Mouse (Mus musculus) hindbrain, embryonic 11.5 days (tissue): Measurements from ENCODE around the gene Flii. TPM values are rescaled to one million over a fixed set of nuclear protein-coding genes. Genes with fewer than 3 reads are reported as not detected.

ENCODE experiments used
- ATAC-seq: fragments of 200-750 bp; cut with Nextera tagmentation; 2 replicates; pipeline ENCODE4 v1.8.0; 2017; ENCODE audit warnings: mild to moderate bottlenecking, moderate TSS enrichment, moderate library complexity; ENCODE audit not compliant: low FRiP score
- DNase-seq: peaks from one replicate; pipeline ENCODE4 v3.0.0-alpha.2; 2015; ENCODE audit warnings: low spot score
- H3K27ac ChIP-seq: fragments of 300-500 bp; sonication (generic); 2 replicates; pipeline ENCODE4 v1.5.1; 2014; ENCODE audit warnings: mild to moderate bottlenecking, low read depth, low read length
- H3K27me3 ChIP-seq: fragments of 300-500 bp; sonication (generic); 2 replicates; pipeline ENCODE4 v1.6.1; 2014; ENCODE audit warnings: mild to moderate bottlenecking, low read length, moderate library complexity, mixed read lengths; ENCODE audit not compliant: control insufficient read depth, insufficient read depth
- H3K36me3 ChIP-seq: fragments of 300-500 bp; sonication (generic); 2 replicates; pipeline ENCODE4 v1.6.1; 2014; ENCODE audit warnings: mild to moderate bottlenecking, low read length, moderate library complexity, mixed read lengths; ENCODE audit not compliant: control insufficient read depth, insufficient read depth
- H3K4me1 ChIP-seq: fragments of 300-500 bp; sonication (generic); replicated peaks from 2 replicates; pipeline ENCODE4 v1.6.1; 2014; ENCODE audit warnings: low read length, mixed read lengths; ENCODE audit not compliant: control insufficient read depth, insufficient read depth
- H3K4me2 ChIP-seq: fragments of 300-500 bp; sonication (generic); replicated peaks from 2 replicates; pipeline ENCODE4 v1.6.1; 2014; ENCODE audit warnings: mild to moderate bottlenecking, low read depth, low read length
- H3K4me3 ChIP-seq: fragments of 300-500 bp; sonication (generic); 2 replicates; pipeline ENCODE4 v1.5.1; 2014; ENCODE audit warnings: low read depth, low read length
- H3K9ac ChIP-seq: fragments of 300-500 bp; sonication (generic); 2 replicates; pipeline ENCODE4 v1.6.1; 2014; ENCODE audit warnings: low read depth, low read length
- H3K9me3 ChIP-seq: fragments of 300-500 bp; sonication (generic); 2 replicates; pipeline ENCODE4 v1.6.1; 2016; ENCODE audit warnings: low read length; ENCODE audit not compliant: control insufficient read depth
- WGBS: fragments of 180-500 bp; shearing (Covaris S2); extraction: QIAGEN DNeasy Blood & Tissue Kit; methylation state at CpG from one replicate; pipeline ENCODE4 v1.1.7; 2014; 5-methylcytosine and 5-hydroxymethylcytosine counted together
- polyA plus RNA-seq: library from polyadenylated mRNA; unstranded; fragments of >200 nt; fragmentation: Nextera tagmentation; extraction: Ambion mirVana; gene quantifications from 2 replicates; pipeline ENCODE4 v1.2.1, GENCODE M21; 2014

The Flii gene
- polyA plus RNA-seq, 1 experiment from 2014 or later, result 54.5 TPM

DNA sequence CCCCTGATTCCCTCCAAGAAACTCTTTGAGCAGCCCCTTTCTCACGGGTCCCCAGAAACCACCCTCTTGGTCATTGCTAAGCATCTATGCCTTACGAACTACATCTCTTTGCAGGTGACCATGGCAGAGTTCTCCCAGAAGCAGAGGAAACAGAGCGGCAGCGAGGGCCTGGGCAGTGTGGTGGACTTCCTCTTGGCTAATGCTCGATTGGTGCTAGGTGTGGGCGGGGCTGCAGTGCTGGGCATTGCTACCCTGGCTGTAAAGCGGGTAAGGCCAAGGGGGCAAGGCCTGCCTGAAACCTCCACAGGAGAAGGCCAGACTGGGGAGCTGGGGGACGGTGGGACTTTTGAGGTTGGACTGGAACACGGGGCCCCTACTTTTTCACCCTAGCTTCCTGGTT lies 3.1 kb upstream of the Flii start:
- Histone ChIP-seq H3K4me2 (no peak overlapping the region), H3K36me3 (0 out of 2 replicates have a peak, but pooled peaks cover 2% of the 10 kb centered on the region), H3K9me3 (no peaks in the 10 kb centered on the region), H3K9ac (no peak overlapping the region), H3K27ac (no peak overlapping the region), H3K4me3 (no peak overlapping the region), H3K27me3 (no peaks in the 10 kb centered on the region), H3K4me1 (peaks cover 8% of the 10 kb centered on the region; the same call in 1 of the 2 replicates)
- no peak for DNase-seq
- ATAC-seq, result no peak
- WGBS, result 87% methylated on average over 9 of the region's 9 CpGs

DNA sequence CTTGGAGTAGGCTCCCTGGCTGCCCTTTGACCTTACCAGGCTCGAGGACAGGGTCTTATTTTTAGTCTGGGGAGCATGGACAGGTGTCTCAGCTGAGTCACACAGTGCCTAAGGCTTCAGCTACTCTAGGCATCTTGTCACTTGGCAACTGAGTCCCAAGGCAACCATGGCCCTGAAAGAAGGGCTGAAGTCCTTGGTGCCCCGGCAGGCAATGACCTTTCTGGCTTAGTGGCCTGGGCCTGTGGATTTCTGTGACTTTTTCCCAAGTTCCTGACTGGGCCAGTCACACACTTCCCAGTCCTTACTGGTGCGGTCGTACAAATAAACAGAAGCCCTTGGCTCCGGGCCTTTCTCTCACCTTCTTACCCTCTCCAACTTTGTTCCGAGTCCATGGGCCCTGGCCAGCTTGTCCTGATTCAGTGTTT lies 2.2 kb upstream of the Flii start:
- Histone ChIP-seq H3K27ac (no peak overlapping the region), H3K4me1 (peaks cover 8% of the 10 kb centered on the region; the same call in 1 of the 2 replicates), H3K9me3 (no peaks in the 10 kb centered on the region), H3K4me3 (peak overlapping the region; percentile 58; the same call in 1 of the 2 replicates), H3K4me2 (no peak overlapping the region), H3K36me3 (0 out of 2 replicates have a peak, but pooled peaks cover 2% of the 10 kb centered on the region), H3K9ac (no peak overlapping the region), H3K27me3 (no peaks in the 10 kb centered on the region)
- DNase-seq (no peak), ATAC-seq (no peak)
- WGBS, result 78% methylated on average over 6 of the region's 6 CpGs

DNA sequence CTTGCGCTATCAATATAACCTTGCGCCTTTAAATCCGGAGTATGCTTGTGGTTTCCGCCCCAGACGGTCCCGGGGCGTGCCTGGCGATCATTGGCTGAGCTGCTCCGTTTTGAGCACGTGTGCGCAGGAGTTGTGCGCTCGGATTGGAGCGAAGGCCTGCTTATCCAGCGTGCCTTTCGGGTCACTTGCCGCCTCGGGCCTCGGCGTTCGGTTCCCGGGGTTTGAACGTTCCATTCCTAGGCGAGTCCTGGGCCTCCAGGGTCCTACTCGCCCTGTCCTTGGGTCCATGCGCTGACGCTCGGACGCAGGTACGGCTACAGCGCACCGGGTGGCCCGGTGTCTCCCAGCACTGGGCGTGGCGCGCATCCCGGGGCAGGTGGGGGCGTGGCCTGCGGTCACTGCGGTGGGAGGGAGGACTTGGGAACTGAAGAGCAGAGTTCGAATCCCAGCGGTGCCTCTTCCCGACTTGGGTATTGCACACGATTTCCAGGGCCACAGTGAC lies 1.2 kb upstream of the Flii start, which contains the start of gene Mief2:
TSS of gene Mief2 (plus strand) at position 139 of the 502 bp plus-strand sequence.
- Histone ChIP-seq H3K36me3 (peaks cover 6% of the 10 kb centered on the region; the same call in 1 of the 2 replicates), H3K4me3 (peak within 1 kb of the TSS; percentile 89), H3K27ac (peak within 1 kb of the TSS; percentile 74), H3K9me3 (no peaks in the 10 kb centered on the region), H3K27me3 (no peaks in the 10 kb centered on the region), H3K4me2 (peak within 1 kb of the TSS; percentile 63), H3K4me1 (peaks cover 8% of the 10 kb centered on the region; the same call in 1 of the 2 replicates), H3K9ac (peak within 1 kb of the TSS; percentile 91)
- ATAC-seq (peak; percentile 92), DNase-seq (peak; percentile 91)
- WGBS, result under 1% methylated on average over 44 of the region's 44 CpGs

DNA sequence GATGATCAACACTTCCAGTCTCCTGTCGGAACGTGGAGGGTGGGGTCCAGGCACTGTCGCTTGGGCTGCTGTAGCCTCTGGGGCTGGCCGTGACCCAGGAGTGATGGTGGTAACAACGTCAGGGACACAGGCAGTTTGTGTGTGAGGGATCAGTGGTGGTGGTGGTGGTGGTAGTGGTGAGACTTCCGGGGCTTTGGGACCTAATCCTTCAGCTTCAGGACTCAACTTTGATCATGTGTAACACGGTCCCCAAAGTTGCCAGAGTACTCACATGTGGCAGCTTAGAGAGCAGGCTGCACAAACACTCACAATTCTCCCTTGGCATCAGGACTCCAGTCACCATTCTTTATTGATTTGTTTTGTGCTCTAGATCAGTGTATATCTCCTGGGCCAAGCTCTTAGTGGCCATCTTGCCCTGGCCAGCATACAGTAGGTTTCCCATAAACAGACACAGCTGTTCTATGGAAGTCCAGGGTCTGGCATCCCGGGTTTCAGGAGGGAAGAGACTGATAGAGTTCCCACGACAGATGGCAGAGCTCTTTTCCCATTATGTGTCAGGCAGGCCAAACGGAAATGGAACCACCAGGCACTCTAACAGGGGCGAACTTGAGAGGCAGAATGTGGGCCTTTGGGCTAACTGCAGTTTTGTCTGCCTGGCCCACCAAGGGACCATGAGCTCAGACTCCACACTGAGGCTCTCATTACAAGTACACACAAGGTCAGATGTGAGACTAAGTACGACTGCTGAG lies 503 bp upstream of the Flii start:
- peak; percentile 38 for ATAC-seq
- 8% methylated on average over 12 of the region's 12 CpGs for WGBS
- Histone ChIP-seq H3K27me3 (no peaks in the 10 kb centered on the region), H3K27ac (peak overlapping the region; percentile 74), H3K9ac (peak overlapping the region; percentile 91), H3K36me3 (peaks cover 6% of the 10 kb centered on the region; the same call in 1 of the 2 replicates), H3K4me2 (peak overlapping the region; percentile 63), H3K4me3 (peak overlapping the region; percentile 89), H3K4me1 (peaks cover 8% of the 10 kb centered on the region; the same call in 1 of the 2 replicates), H3K9me3 (no peaks in the 10 kb centered on the region)
- no peak for DNase-seq

DNA sequence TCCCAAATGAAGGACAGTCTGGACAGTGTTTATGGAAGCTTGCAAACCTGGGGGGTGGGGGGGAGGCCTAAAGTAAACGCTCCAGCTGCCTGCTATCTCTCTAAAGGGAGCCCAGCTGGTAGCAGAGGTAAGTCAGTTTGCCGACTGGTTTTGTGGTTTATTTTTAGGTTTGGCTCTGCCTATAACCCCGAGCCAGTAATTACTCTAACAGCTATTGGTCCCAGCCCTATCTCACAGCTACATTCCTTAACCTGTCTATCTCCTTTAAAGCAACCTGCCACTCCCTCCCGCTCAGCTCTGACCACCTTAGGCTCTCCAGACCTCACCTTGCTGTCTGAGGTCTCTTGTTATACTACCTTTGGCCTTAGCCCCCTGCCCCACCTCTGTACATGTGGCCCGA lies 7.8 kb downstream of the Flii start:
- no peaks in the 10 kb centered on the region for H3K4me1 ChIP-seq
- no peak overlapping the region for H3K9ac ChIP-seq
- H3K36me3 ChIP-seq, result peaks cover 9% of the 10 kb centered on the region
- no peaks in the 10 kb centered on the region for H3K27me3 ChIP-seq
- 86% methylated on average over 5 of the region's 5 CpGs for WGBS
- no peak overlapping the region for H3K27ac ChIP-seq
- H3K9me3 ChIP-seq, result no peaks in the 10 kb centered on the region
- DNase-seq (no peak), ATAC-seq (no peak)
- H3K4me2 ChIP-seq, result no peak overlapping the region
- no peak overlapping the region for H3K4me3 ChIP-seq

DNA sequence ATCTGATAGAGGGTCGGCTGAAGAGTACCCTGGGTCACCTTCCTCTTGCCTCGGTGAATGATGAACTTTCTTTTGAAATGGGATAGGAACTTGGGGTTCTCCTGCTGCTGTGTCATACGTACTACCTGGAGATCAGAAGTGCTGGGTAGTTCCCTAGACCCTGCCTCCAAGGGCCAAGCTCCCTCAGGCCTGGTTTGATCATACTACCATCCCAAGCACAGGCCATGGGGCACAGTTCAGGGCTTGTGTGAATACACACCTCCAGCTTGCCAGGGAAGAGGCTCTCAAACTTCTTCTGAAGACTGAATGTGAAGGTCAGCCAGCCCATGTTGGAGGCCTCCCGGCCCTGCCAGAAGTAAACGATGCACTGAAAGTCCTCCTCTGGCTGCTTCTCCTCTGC lies 11.2 kb downstream of the Flii start:
- Histone ChIP-seq H3K9me3 (no peaks in the 10 kb centered on the region), H3K9ac (no peak overlapping the region), H3K4me2 (no peak overlapping the region), H3K4me3 (no peak overlapping the region), H3K36me3 (peaks cover 29% of the 10 kb centered on the region), H3K27ac (no peak overlapping the region), H3K4me1 (no peaks in the 10 kb centered on the region), H3K27me3 (no peaks in the 10 kb centered on the region)
- ATAC-seq, result no peak
- no peak for DNase-seq
- WGBS, result 89% methylated on average over 5 of the region's 5 CpGs

DNA sequence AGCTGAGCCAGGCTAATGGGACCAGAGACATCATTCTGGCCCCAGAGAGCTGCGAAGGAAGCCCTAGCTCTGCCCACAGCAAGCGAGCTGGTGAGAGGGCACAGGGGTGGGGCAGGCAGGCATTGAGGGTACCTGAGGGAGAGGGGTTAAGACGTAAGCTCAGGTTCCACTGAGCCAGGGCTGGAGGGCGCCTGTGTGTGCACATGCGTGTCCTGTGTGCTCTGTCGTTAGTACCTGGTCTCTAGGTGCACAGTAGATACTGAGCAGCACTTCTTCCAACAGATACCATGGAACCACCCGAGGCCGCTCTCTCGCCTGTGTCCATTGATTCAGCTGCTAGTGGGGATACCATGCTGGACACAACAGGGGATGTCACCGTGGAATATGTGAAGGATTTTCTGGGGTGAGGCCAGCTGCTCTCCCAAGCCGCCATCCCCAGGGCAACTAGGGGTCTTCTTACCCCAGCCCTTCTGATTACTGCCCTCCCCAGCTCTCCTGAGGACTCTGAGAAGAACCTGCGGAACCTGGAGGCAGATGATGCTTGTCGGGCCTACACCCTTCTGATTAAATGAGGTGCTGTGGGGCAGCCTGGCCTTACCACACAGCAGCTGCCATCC lies 14.3 kb downstream of the Flii start:
- peaks cover 40% of the 10 kb centered on the region for H3K36me3 ChIP-seq
- ATAC-seq (no peak), DNase-seq (no peak)
- H3K9ac ChIP-seq, result no peak overlapping the region
- H3K9me3 ChIP-seq, result no peaks in the 10 kb centered on the region
- H3K27me3 ChIP-seq, result no peaks in the 10 kb centered on the region
- H3K27ac ChIP-seq, result no peak overlapping the region
- no peak overlapping the region for H3K4me2 ChIP-seq
- WGBS, result 93% methylated on average over 13 of the region's 13 CpGs
- H3K4me1 ChIP-seq, result no peaks in the 10 kb centered on the region
- H3K4me3 ChIP-seq, result no peak overlapping the region

DNA sequence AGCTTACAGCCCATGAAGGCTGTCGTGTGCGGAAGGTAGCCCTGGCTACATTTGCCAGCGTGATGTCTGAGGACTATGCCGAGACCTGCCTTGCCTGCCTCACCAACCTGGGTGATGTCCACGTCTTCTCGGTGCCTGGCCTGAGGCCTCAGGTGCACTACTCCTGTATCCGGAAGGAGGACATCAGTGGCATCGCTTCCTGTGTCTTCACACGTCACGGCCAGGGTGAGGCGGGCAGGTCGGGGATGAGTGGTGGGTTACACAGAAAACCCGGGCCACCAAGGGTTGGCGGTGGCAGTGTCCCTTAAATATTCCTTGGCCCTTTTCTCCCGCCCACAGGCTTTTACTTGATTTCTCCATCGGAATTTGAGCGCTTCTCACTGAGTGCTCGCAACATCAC lies 15.0 kb downstream of the Flii start:
- Histone ChIP-seq H3K4me2 (no peak overlapping the region), H3K27me3 (no peaks in the 10 kb centered on the region), H3K9ac (no peak overlapping the region), H3K4me1 (no peaks in the 10 kb centered on the region), H3K9me3 (no peaks in the 10 kb centered on the region), H3K36me3 (peaks cover 43% of the 10 kb centered on the region), H3K4me3 (no peak overlapping the region), H3K27ac (no peak overlapping the region)
- 92% methylated on average over 18 of the region's 18 CpGs for WGBS
- DNase-seq (no peak), ATAC-seq (no peak)
